Mouse (Mus musculus): ENCODE measurements at regions not wholly inside any gene's neighbourhood (a gene's known extent, or its start where the extent isn't known, plus 50 kb on each side); places are given as distances from the start of the nearest gene placed in this dataset.

GRCm38 (mm10) chr19:35278395-35278794 is 356.2 kb downstream of the Kif20b start:
- no peak for DNase-seq (ENCODE audit: low read depth)

- DNase-seq (ENCODE audit: low read depth), result no peak
Measured at GRCm38 (mm10) chr19:35282775-35283447, 360.8 kb downstream of the Kif20b start.

GRCm38 (mm10) chr19:35298846-35299245 is 376.7 kb downstream of the Kif20b start:
- no peak for DNase-seq (ENCODE audit: low read depth)

- no peak for DNase-seq (ENCODE audit: low read depth)
Measured at GRCm38 (mm10) chr19:35302723-35303270, 380.6 kb downstream of the Kif20b start.
